10 mouse cellular contexts compared by ENCODE assay signal in genomic region chr11:58039027-58039426, GRCm38 (mm10). TPM values are rescaled to one million over a fixed set of nuclear protein-coding genes. Genes with fewer than 3 reads are reported as not detected.
DNase-seq lines count a peak whose midpoint lies in the region; ATAC-seq and TF ChIP-seq lines count a peak whose summit lies in the region.
"Had no signal": no experiment of that assay in that cellular context is flagged by ENCODE, and none has a peak within 500 bp of the region (broad histone marks: within the 10 kb centered on the region; RNA-seq: fewer than 3 reads in every experiment).

No protein-coding gene starts in this region.

- H3K9me3 ChIP-seq in hindbrain, embryonic 16.5 days (ENCODE audit: control insufficient read depth, low read length), result no peaks in the 10 kb centered on the region
- no peaks in the 10 kb centered on the region for H3K9me3 ChIP-seq in hindbrain, embryonic 14.5 days (ENCODE audit: control insufficient read depth, low read length)
- no peaks in the 10 kb centered on the region for H3K9me3 ChIP-seq in liver, postnatal 0 days (ENCODE audit: low read length)
- H3K9me3 ChIP-seq: hindbrain, embryonic 15.5 days had no signal

- H3K27me3 ChIP-seq in hindbrain, embryonic 16.5 days (replicated peaks; ENCODE audit: control insufficient read depth, insufficient read depth, low read length), result no peaks in the 10 kb centered on the region
- no peaks in the 10 kb centered on the region for H3K27me3 ChIP-seq in hindbrain, embryonic 14.5 days (ENCODE audit: control insufficient read depth, insufficient read depth, low read length)
- no peaks in the 10 kb centered on the region for H3K27me3 ChIP-seq in liver, postnatal 0 days (ENCODE audit: insufficient read depth, low read length)
- H3K27me3 ChIP-seq: hindbrain, embryonic 15.5 days had no signal

- no peak overlapping the region for H3K4me3 ChIP-seq in hindbrain, embryonic 16.5 days (ENCODE audit: low read length)
- H3K4me3 ChIP-seq in hindbrain, embryonic 14.5 days (replicated peaks; ENCODE audit: low read length), result no peak overlapping the region
- H3K4me3 ChIP-seq in liver, postnatal 0 days (ENCODE audit: low read depth, low read length), result no peak overlapping the region
- H3K4me3 ChIP-seq: hindbrain, embryonic 15.5 days had no signal

- 0 out of 2 replicates have a peak, but pooled peaks have one; percentile 48 for ATAC-seq in hindbrain, embryonic 16.5 days
- ATAC-seq in hindbrain, embryonic 14.5 days (ENCODE audit: low FRiP score), result no peak
- ATAC-seq in liver, postnatal 0 days, result peak; percentile 55; the same call in 1 of the 2 replicates

- 83% methylated on average over 1 of the region's 1 CpGs for WGBS in hindbrain, embryonic 16.5 days
- WGBS in hindbrain, embryonic 14.5 days, result 75% methylated on average over 1 of the region's 1 CpGs
- 52% methylated on average over 1 of the region's 1 CpGs for WGBS in liver, postnatal 0 days (ENCODE audit: insufficient replicate concordance)

- TF ChIP-seq EP300 in liver, postnatal 0 days (IDR thresholded peaks at IDR 0.05; ENCODE audit: low read depth), result no peak

- H3K4me1 ChIP-seq in hindbrain, embryonic 16.5 days (ENCODE audit: control insufficient read depth, insufficient read depth, low read depth, low read length), result no peaks in the 10 kb centered on the region; the same call in 1 of the 2 replicates
- H3K4me1 ChIP-seq in hindbrain, embryonic 14.5 days (replicated peaks; ENCODE audit: control insufficient read depth, insufficient read depth, low read length), result 0 out of 2 replicates have a peak, but pooled peaks cover 3% of the 10 kb centered on the region
- H3K4me1 ChIP-seq in liver, postnatal 0 days (ENCODE audit: insufficient read depth), result peaks cover 22% of the 10 kb centered on the region
- H3K4me1 ChIP-seq: hindbrain, embryonic 15.5 days had no signal

- no peak overlapping the region for H3K4me2 ChIP-seq in hindbrain, embryonic 16.5 days (ENCODE audit: low read length)
- H3K4me2 ChIP-seq in hindbrain, embryonic 14.5 days (replicated peaks), result no peak overlapping the region
- no peak overlapping the region for H3K4me2 ChIP-seq in liver, postnatal 0 days (ENCODE audit: low read depth, low read length)
- H3K4me2 ChIP-seq: hindbrain, embryonic 15.5 days had no signal

- H3K9ac ChIP-seq in hindbrain, embryonic 16.5 days (ENCODE audit: low read depth, low read length), result no peak overlapping the region
- H3K9ac ChIP-seq in hindbrain, embryonic 14.5 days, result no peak overlapping the region
- H3K9ac ChIP-seq in liver, postnatal 0 days (replicated peaks), result no peak overlapping the region
- H3K9ac ChIP-seq: hindbrain, embryonic 15.5 days had no signal

- TF ChIP-seq CTCF in liver, postnatal 0 days (IDR thresholded peaks at IDR 0.05; ENCODE audit: low read depth), result peak; percentile 64

- H3K36me3 ChIP-seq in hindbrain, embryonic 16.5 days (ENCODE audit: control insufficient read depth, insufficient read depth, low read length), result peaks cover 10% of the 10 kb centered on the region; the same call in 1 of the 2 replicates
- H3K36me3 ChIP-seq in hindbrain, embryonic 14.5 days (replicated peaks; ENCODE audit: control insufficient read depth, insufficient read depth), result peaks cover 27% of the 10 kb centered on the region; the same call in 1 of the 2 replicates
- peaks cover 27% of the 10 kb centered on the region for H3K36me3 ChIP-seq in liver, postnatal 0 days (replicated peaks; ENCODE audit: insufficient read depth, low read length)

- no peak overlapping the region for H3K27ac ChIP-seq in hindbrain, embryonic 16.5 days (ENCODE audit: low read depth, low read length)
- no peak overlapping the region for H3K27ac ChIP-seq in hindbrain, embryonic 14.5 days
- H3K27ac ChIP-seq in liver, postnatal 0 days (ENCODE audit: low read depth), result no peak overlapping the region
- H3K27ac ChIP-seq: hindbrain, embryonic 15.5 days; macrophage had no signal

- DNase-seq in hindbrain, embryonic 14.5 days (ENCODE audit: low spot score), result no peak
- DNase-seq in CD4-positive, CD25-positive, alpha-beta regulatory T cell, adult 2 months (ENCODE audit: low read depth, low spot score), result peak; percentile 57
- DNase-seq in NIH3T3 (ENCODE audit: low read depth), result peak; percentile 48
- DNase-seq in liver, postnatal 0 days, result no peak
- DNase-seq in spleen, postnatal 14 days (ENCODE audit: low spot score in 2 of 2), result no peak
- no peak for DNase-seq in kidney, adult 18-20 months
- DNase-seq in cerebellum, adult 9-11 months, result no peak

RNA-seq across cellular contexts. Expression of gene Larp1, which starts 30.2 kb away (rescaled TPM):
- 17.3 and 18.0 TPM in 2 replicates for polyA plus RNA-seq in hindbrain, embryonic 16.5 days (2015; fragmentation: Nextera tagmentation; extraction: Ambion mirVana)
- polyA plus RNA-seq in hindbrain, embryonic 14.5 days (2014; fragmentation: Nextera tagmentation; extraction: Ambion mirVana), result 19.6 and 21.3 TPM in 2 replicates
- polyA plus RNA-seq in liver, postnatal 0 days (2015; fragmentation: Nextera tagmentation; extraction: Ambion mirVana), result 10.8 and 11.0 TPM in 2 replicates

RNA-seq across cellular contexts. Expression of gene Gm12248, which starts 53.9 kb away (rescaled TPM):
- polyA plus RNA-seq in hindbrain, embryonic 16.5 days (2015; fragmentation: Nextera tagmentation; extraction: Ambion mirVana), result 0.13 TPM in 1 of 2 replicates, not detected in the other
- not detected in 2 replicates for polyA plus RNA-seq in hindbrain, embryonic 14.5 days (2014; fragmentation: Nextera tagmentation; extraction: Ambion mirVana)
- polyA plus RNA-seq in liver, postnatal 0 days (2015; fragmentation: Nextera tagmentation; extraction: Ambion mirVana), result not detected in 2 replicates
- polyA plus RNA-seq: macrophage had no signal

Comparison
In these comparisons a context has a peak if more than half of its experiments do, and no peak if none do; other contexts are left out.
1. DNase-seq: peak in CD4-positive, CD25-positive, alpha-beta regulatory T cell, adult 2 months (single experiment) and NIH3T3 (single experiment); none in hindbrain, embryonic 14.5 days (single experiment), liver, postnatal 0 days (single experiment), spleen, postnatal 14 days (0 of 2), kidney, adult 18-20 months (single experiment) and cerebellum, adult 9-11 months (single experiment).